Mouse (Mus musculus) embryonic facial prominence, embryonic 14.5 days (tissue): Measurements from ENCODE around the gene Cpsf4l. TPM values are rescaled to one million over a fixed set of nuclear protein-coding genes. Genes with fewer than 3 reads are reported as not detected.
A peak's percentile ranks its signal among the peaks of the same experiment; 100 is the strongest.

Source experiments
- ATAC-seq: fragments of 200-750 bp; cut with Nextera tagmentation; 2 replicates; pipeline ENCODE4 v1.8.0; 2017; ENCODE audit warnings: low read depth, moderate number of reproducible peaks, moderate TSS enrichment
- DNase-seq: peaks from one replicate; pipeline ENCODE4 v3.0.0-alpha.2; 2015; ENCODE audit warnings: low spot score
- H3K27ac ChIP-seq: fragments of 300-500 bp; sonication (generic); replicated peaks from 2 replicates; pipeline ENCODE4 v1.5.1; 2014; ENCODE audit warnings: low read depth, mild to moderate bottlenecking, low read length, moderate library complexity
- H3K27me3 ChIP-seq: fragments of 300-500 bp; sonication (generic); replicated peaks from 2 replicates; pipeline ENCODE4 v1.6.1; 2014; ENCODE audit warnings: low read length; ENCODE audit not compliant: control insufficient read depth, insufficient read depth
- H3K36me3 ChIP-seq: fragments of 300-500 bp; sonication (generic); 2 replicates; pipeline ENCODE4 v1.6.1; 2014; ENCODE audit warnings: low read length, mixed read lengths; ENCODE audit not compliant: control insufficient read depth, insufficient read depth
- H3K4me1 ChIP-seq: fragments of 300-500 bp; sonication (generic); 2 replicates; pipeline ENCODE4 v1.6.1; 2014; ENCODE audit warnings: antibody characterized with exemption, low read length; ENCODE audit not compliant: control insufficient read depth, insufficient read depth
- H3K4me2 ChIP-seq: fragments of 300-500 bp; sonication (generic); 2 replicates; pipeline ENCODE4 v1.6.1; 2014; ENCODE audit warnings: low read depth, mild to moderate bottlenecking, low read length, moderate library complexity, mixed read lengths
- H3K4me3 ChIP-seq: fragments of 300-500 bp; sonication (generic); 2 replicates; pipeline ENCODE4 v1.5.1; 2014; ENCODE audit warnings: low read depth, mild to moderate bottlenecking, low read length
- H3K9ac ChIP-seq: fragments of 300-500 bp; sonication (generic); 2 replicates; pipeline ENCODE4 v1.6.1; 2014; ENCODE audit warnings: low read depth, mild to moderate bottlenecking, low read length, moderate library complexity, mixed read lengths
- H3K9me3 ChIP-seq: fragments of 300-500 bp; sonication (generic); 2 replicates; pipeline ENCODE4 v1.6.1; 2016; ENCODE audit warnings: low read length; ENCODE audit not compliant: control insufficient read depth
- WGBS: fragments of 180-500 bp; shearing (Covaris S2); extraction: QIAGEN DNeasy Blood & Tissue Kit; methylation state at CpG from one replicate; pipeline ENCODE4 v1.1.7; 2014; 5-methylcytosine and 5-hydroxymethylcytosine counted together
- polyA plus RNA-seq: library from polyadenylated mRNA; unstranded; fragments of >200 nt; fragmentation: Nextera tagmentation; extraction: Ambion mirVana; gene quantifications from 2 replicates; pipeline ENCODE4 v1.2.1, GENCODE M21; 2014

Gene Cpsf4l
- polyA plus RNA-seq, 1 experiment from 2014 or later, result 1.2 TPM

GRCm38 (mm10) chr11:113698013-113698545 is 11.7 kb downstream of the Cpsf4l start:
- H3K9me3 ChIP-seq, result no peaks in the 10 kb centered on the region
- H3K27ac ChIP-seq, result no peak overlapping the region
- no peak overlapping the region for H3K4me2 ChIP-seq
- no peak for DNase-seq
- H3K4me1 ChIP-seq, result no peaks in the 10 kb centered on the region
- ATAC-seq, result no peak
- peaks cover 38% of the 10 kb centered on the region for H3K36me3 ChIP-seq
- H3K4me3 ChIP-seq, result no peak overlapping the region
- no peak overlapping the region for H3K9ac ChIP-seq
- 74% methylated on average over 12 of the region's 12 CpGs for WGBS
- H3K27me3 ChIP-seq, result no peaks in the 10 kb centered on the region

- Histone ChIP-seq H3K27ac (no peak overlapping the region), H3K27me3 (no peaks in the 10 kb centered on the region), H3K4me2 (no peak overlapping the region), H3K9ac (no peak overlapping the region), H3K4me3 (no peak overlapping the region), H3K4me1 (no peaks in the 10 kb centered on the region), H3K9me3 (no peaks in the 10 kb centered on the region), H3K36me3 (peaks cover 42% of the 10 kb centered on the region)
- ATAC-seq (peak; percentile 19; the same call in 1 of the 2 replicates), DNase-seq (peak; percentile 43)
- WGBS, result 70% methylated on average over 5 of the region's 5 CpGs
These were observed 12.2 kb downstream of the Cpsf4l start for GRCm38 (mm10) chr11:113697571-113697970.

GRCm38 (mm10) chr11:113691851-113692250 is 18.0 kb downstream of the Cpsf4l start:
- DNase-seq (no peak), ATAC-seq (no peak)
- Histone ChIP-seq H3K4me1 (no peaks in the 10 kb centered on the region), H3K4me2 (no peak overlapping the region), H3K9ac (peak overlapping the region; percentile 19; the same call in 1 of the 2 replicates), H3K27ac (no peak overlapping the region), H3K36me3 (peaks cover 86% of the 10 kb centered on the region), H3K9me3 (no peaks in the 10 kb centered on the region), H3K27me3 (no peaks in the 10 kb centered on the region), H3K4me3 (no peak overlapping the region)
- 56% methylated on average over 3 of the region's 3 CpGs for WGBS

GRCm38 (mm10) chr11:113691318-113691717 is 18.5 kb downstream of the Cpsf4l start:
- H3K27ac ChIP-seq, result no peak overlapping the region
- no peaks in the 10 kb centered on the region for H3K9me3 ChIP-seq
- H3K4me2 ChIP-seq, result no peak overlapping the region
- H3K9ac ChIP-seq, result peak overlapping the region; percentile 19; the same call in 1 of the 2 replicates
- no peaks in the 10 kb centered on the region for H3K4me1 ChIP-seq
- WGBS, result 81% methylated on average over 5 of the region's 5 CpGs
- no peak overlapping the region for H3K4me3 ChIP-seq
- H3K27me3 ChIP-seq, result no peaks in the 10 kb centered on the region
- DNase-seq, result no peak
- ATAC-seq, result no peak
- H3K36me3 ChIP-seq, result peaks cover 82% of the 10 kb centered on the region

- Histone ChIP-seq H3K27ac (no peak overlapping the region), H3K9me3 (no peaks in the 10 kb centered on the region), H3K4me2 (no peak overlapping the region), H3K36me3 (peaks cover 73% of the 10 kb centered on the region), H3K9ac (no peak overlapping the region), H3K4me3 (no peak overlapping the region), H3K4me1 (no peaks in the 10 kb centered on the region), H3K27me3 (no peaks in the 10 kb centered on the region)
- no peak for DNase-seq
- no peak for ATAC-seq
- 83% methylated on average over 12 of the region's 12 CpGs for WGBS
These were observed 19.3 kb downstream of the Cpsf4l start for GRCm38 (mm10) chr11:113690506-113690905.

GRCm38 (mm10) chr11:113687031-113687430 is 22.8 kb downstream of the Cpsf4l start:
- ATAC-seq (no peak), DNase-seq (no peak)
- Histone ChIP-seq H3K27ac (no peak overlapping the region), H3K9me3 (no peaks in the 10 kb centered on the region), H3K4me1 (peaks cover 10% of the 10 kb centered on the region), H3K9ac (no peak overlapping the region), H3K4me2 (no peak overlapping the region), H3K36me3 (peaks cover 40% of the 10 kb centered on the region), H3K27me3 (no peaks in the 10 kb centered on the region), H3K4me3 (no peak overlapping the region)
- WGBS, result 83% methylated on average over 2 of the region's 2 CpGs

GRCm38 (mm10) chr11:113684707-113685426 is 24.9 kb downstream of the Cpsf4l start:
- H3K4me1 ChIP-seq, result peaks cover 10% of the 10 kb centered on the region
- WGBS, result 44% methylated on average over 24 of the region's 25 CpGs
- H3K27me3 ChIP-seq, result no peaks in the 10 kb centered on the region
- no peak for DNase-seq
- peaks cover 24% of the 10 kb centered on the region for H3K36me3 ChIP-seq
- ATAC-seq, result no peak
- H3K27ac ChIP-seq, result peak overlapping the region; percentile 96; the same call in 1 of the 2 replicates
- H3K9ac ChIP-seq, result peak overlapping the region; percentile 90
- no peaks in the 10 kb centered on the region for H3K9me3 ChIP-seq
- H3K4me3 ChIP-seq, result peak overlapping the region; percentile 91
- peak overlapping the region; percentile 85 for H3K4me2 ChIP-seq

GRCm38 (mm10) chr11:113683957-113684706 is 25.7 kb downstream of the Cpsf4l start, which contains the start of the genes Fam104a and D11Wsu47e:
Gene Fam104a (minus strand): TSS chr11:113684155.
Gene D11Wsu47e (plus strand): TSS chr11:113684412.
- Histone ChIP-seq H3K4me3 (peak within 1 kb of the TSS; percentile 91), H3K4me2 (peak within 1 kb of the TSS; percentile 85), H3K9me3 (no peaks in the 10 kb centered on the region), H3K9ac (peak within 1 kb of the TSS; percentile 90), H3K27ac (peak within 1 kb of the TSS; percentile 96), H3K27me3 (no peaks in the 10 kb centered on the region), H3K4me1 (peaks cover 10% of the 10 kb centered on the region), H3K36me3 (peaks cover 17% of the 10 kb centered on the region)
- peak; percentile 96 for ATAC-seq
- peak; percentile 98 for DNase-seq
- under 1% methylated on average over 59 of the region's 73 CpGs for WGBS
